Mouse (Mus musculus): Measurements from ENCODE around the gene Pttg1.

Pttg1 gene

DNA sequence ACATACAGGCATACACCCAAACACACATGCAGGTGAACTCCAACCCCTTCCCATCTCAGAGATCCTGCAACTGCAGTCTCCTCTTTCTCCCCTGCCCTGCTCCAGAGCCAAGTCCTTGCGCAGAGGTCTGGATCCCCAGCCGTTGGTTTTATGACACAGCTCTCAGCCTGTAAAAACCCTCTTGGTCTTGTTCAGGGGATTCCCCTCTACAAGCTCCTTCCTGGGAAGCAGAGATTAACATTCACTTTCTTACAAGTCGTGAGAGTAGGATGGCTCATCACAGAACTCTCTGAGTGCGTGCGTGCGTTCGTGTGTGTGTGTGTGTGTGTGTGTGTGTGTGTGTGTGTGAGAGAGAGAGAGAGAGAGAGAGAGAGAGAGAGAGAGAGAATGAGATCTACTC, 15.8 kb downstream of the Pttg1 start:
- CTCF ChIA-PET, result interaction anchor here (0.7 kb wide), 1 partner anchor 11 kb away, joined by 4 read pairs; no protein-coding TSS in a partner anchor

DNA sequence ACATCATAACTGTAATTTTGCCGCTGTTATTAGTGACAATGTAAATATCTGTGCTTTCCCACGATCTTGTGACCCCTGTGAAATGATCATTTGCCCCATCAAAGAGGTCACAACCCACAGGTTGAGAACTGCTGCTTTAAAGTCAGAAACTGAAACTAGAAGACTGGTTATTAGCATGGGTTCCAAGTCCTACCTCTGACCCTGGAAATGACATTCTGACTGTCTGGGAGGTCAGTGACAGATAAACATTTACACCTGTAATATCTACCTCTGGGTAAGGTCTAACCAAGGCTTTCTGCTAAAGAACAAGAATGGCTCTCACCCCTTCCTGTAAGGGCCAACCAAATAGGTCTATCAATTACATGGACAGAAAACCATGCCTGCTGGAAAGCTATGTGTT, 17.2 kb downstream of the Pttg1 start:
- CTCF ChIA-PET, result interaction anchor here (0.9 kb wide), 1 partner anchor 8 kb away, joined by 3 read pairs; no protein-coding TSS in a partner anchor

DNA sequence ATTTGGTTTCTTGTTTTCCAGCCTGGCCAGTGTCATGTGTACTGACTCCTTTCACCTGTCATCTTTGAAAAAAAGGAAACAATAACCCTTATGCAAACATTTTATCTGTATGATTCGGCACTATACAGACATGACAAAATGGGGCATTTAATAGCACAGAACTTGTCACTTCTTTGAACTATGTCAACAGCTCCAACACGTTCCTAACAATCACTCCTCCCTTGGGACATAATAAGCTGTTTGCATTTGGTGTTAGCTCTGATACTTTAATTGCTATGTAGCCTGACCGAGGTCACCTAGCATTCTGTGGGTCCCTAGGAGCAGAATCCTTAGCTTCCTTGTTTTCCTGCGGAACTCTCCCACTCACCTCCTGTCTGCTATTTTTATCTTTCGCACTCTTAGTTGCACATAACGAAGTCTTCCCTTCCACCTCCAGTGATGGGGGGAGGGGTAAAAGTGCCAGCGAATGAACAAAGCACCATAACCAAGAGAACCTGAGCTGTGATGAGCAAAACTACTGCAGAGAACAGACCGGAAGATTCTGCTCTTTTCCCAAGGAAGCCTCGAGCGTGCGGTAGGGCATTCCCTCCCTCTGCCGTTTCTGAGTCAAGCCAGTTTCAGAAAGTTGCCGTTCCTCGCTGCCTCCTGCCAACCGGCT, 21.8 kb downstream of the Pttg1 start:
- CTCF ChIA-PET, result no interaction called here

GRCm38 (mm10) chr11:43400131-43400530, 25.9 kb downstream of the Pttg1 start:
- CTCF ChIA-PET, result no interaction called here

DNA sequence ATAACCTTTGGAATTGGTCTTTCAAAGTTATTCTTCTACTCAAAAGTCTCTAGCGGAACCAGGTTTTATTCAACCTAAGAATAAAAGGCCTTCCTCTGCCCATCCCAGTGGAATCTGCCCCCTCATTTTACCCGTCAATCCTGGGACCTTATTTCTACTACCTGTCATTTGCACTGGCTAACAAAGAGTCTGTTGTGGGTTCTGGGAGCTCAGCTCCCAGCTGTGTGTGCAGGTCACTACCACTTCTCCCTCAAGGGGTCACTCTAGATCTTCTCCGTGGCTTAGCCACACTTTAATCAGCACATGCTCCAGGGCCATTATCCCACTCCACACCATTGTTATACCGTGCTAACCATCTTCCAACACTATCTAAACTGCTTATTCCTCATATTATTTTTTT, 26.8 kb downstream of the Pttg1 start:
- CTCF ChIA-PET, result interaction anchor here (0.7 to 1.0 kb wide), 3 partner anchors 11 to 143 kb away, joined by 3 to 4 read pairs (median 3); no protein-coding TSS in a partner anchor

DNA sequence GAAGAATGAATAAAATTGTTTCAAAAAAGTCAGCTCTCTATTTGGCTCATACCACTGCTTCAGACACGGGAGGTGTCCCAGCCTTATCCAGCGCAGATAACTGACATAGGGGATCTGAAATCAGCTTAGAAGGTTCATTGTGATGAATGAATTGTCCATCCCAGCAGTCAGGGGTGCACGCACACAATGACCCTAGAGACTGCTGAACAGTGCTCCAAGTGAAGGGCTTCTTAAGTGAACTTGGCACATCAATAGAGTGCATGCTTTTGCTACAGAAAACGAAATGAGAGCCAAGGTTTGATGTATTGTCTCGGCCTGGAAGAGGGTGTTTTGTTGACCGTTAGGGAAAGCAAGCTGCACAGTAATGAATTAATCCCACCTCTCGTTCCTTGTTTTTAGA, 29.4 kb downstream of the Pttg1 start:
- CTCF ChIA-PET, result no interaction called here

- CTCF ChIA-PET, result no interaction called here
These were observed 29.8 kb downstream of the Pttg1 start for GRCm38 (mm10) chr11:43396246-43396645.

GRCm38 (mm10) chr11:43395073-43395948, 30.7 kb downstream of the Pttg1 start:
- CTCF ChIA-PET, result no interaction called here

GRCm38 (mm10) chr11:43393325-43393724, 32.7 kb downstream of the Pttg1 start:
- CTCF ChIA-PET, result no interaction called here

GRCm38 (mm10) chr11:43392757-43393156, 33.3 kb downstream of the Pttg1 start:
- CTCF ChIA-PET, result no interaction called here

DNA sequence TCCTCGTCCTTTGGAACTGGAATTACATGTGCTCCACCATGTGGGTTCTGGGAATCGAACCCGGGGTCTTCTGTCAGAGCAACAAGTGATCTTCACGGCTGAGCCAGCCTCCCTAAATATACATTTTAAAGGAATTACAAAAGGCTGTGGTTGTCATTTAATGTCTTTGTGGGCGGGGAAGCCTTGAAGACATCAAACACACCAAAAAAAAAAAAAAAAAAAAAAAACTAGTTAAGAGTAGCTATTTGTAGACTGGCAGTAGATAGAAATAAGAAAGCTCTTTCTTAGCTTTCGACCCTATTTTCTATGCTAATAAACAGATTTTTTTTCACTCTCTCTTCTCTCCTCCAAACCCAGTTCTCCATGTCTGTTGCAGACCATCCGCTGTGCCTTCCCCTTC, 36.9 kb downstream of the Pttg1 start:
- CTCF ChIA-PET, result no interaction called here

- CTCF ChIA-PET, result interaction anchor here (0.6 kb wide), 1 partner anchor 34 kb away, joined by 4 read pairs; no protein-coding TSS in a partner anchor
These were observed 37.6 kb downstream of the Pttg1 start for GRCm38 (mm10) chr11:43388122-43389097.

GRCm38 (mm10) chr11:43387004-43387880, 38.8 kb downstream of the Pttg1 start:
- CTCF ChIA-PET, result interaction anchor here (0.6 to 0.7 kb wide), 3 partner anchors 9 to 77 kb away, joined by 3 to 5 read pairs (median 4); no protein-coding TSS in a partner anchor

- CTCF ChIA-PET, result interaction anchor here (1.1 kb wide), 1 partner anchor 27 kb away, joined by 5 read pairs; no protein-coding TSS in a partner anchor
These were observed 40.3 kb downstream of the Pttg1 start for GRCm38 (mm10) chr11:43385716-43386115.

- CTCF ChIA-PET, result interaction anchor here (1.1 kb wide), 1 partner anchor 27 kb away, joined by 5 read pairs; no protein-coding TSS in a partner anchor
These were observed 40.9 kb downstream of the Pttg1 start for GRCm38 (mm10) chr11:43385055-43385649.

GRCm38 (mm10) chr11:43383581-43383980, 42.5 kb downstream of the Pttg1 start:
- CTCF ChIA-PET, result interaction anchor here (0.5 to 0.7 kb wide), 3 partner anchors 39 to 138 kb away, joined by 3 to 5 read pairs (median 4); no protein-coding TSS in a partner anchor

DNA sequence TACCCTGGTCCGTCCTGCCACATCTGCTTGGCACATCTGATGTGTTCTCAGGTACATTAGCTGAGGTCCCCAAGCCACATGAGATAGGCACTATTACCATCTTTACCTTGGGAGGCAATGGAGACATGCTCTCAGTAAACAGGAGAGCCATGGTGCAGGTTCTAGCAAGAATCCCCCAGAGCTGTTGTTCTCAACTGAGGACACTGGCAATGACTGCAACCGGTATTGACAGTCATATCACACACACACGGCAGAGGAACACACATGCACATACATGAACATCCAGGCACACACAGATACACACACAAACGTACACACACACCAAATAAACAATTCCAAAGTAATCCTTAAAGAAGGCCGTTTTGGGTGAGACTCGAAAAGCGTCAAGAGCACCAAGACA, 45.1 kb downstream of the Pttg1 start:
- CTCF ChIA-PET, result no interaction called here

GRCm38 (mm10) chr11:43379911-43380485, 46.1 kb downstream of the Pttg1 start:
- CTCF ChIA-PET, result no interaction called here

DNA sequence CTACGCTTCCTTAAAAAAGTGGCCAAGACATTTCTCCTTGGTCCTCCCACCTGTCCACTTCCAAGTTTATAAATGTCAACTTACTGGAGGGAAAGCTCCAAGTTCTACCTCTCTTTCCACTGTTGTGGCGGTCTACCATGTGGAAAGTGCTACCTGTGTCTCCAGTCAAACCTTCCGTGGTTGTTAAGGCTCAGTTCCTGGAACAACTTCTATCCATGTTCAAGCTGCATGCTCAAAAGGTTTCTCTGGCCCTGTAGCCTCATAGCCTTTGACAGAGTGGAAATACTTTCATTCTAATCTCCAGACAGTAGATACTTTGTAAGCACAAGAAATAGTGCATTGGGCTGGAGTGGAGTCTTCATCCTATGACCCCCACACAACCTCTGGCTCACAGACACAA, 46.6 kb downstream of the Pttg1 start:
- CTCF ChIA-PET, result no interaction called here
